Mouse (Mus musculus) urinary bladder, postnatal 14 days (tissue): Measurements from ENCODE around the gene Tekt2.

ENCODE experiments used
- DNase-seq: peaks from one replicate; pipeline ENCODE4 v3.0.0; 2021; ENCODE audit warnings: low spot score

Gene Tekt2

DNA sequence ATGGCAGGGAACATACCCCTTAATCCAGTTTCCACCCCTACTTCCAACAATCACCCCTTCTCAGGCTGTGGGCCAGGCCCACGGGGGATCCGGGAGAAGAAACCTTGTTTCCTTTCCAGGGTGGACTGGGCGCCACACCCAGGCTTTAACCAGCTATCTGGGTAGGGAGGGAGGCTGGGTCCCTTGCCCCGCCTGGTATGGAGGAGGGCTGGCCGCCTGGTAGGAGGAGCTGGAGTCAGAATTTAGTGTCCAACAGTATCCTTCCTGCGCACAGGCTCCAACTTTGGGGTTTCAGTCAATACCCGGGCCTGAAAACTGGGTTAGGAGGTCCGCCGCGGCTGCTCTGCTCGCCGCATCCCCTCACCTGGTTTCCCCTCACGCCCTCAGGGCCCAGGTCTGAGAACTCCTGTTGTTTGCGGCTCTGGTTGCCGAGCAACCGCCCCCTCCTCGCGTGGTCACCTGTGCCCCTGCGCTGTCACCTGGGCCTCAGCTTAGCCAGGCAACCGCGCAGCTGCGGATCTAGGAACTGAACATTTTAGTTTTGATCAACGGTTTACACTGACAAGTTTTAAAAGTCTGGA is at the start of gene Tekt2:
TSS of gene Tekt2 (minus strand) at position 408 of the 581 bp plus-strand sequence.
- peak; percentile 71 for DNase-seq

- DNase-seq: peak; percentile 4
Observed at GRCm38 (mm10) chr4:126371497-126371896, 46.0 kb upstream of the Tekt2 start.

DNA sequence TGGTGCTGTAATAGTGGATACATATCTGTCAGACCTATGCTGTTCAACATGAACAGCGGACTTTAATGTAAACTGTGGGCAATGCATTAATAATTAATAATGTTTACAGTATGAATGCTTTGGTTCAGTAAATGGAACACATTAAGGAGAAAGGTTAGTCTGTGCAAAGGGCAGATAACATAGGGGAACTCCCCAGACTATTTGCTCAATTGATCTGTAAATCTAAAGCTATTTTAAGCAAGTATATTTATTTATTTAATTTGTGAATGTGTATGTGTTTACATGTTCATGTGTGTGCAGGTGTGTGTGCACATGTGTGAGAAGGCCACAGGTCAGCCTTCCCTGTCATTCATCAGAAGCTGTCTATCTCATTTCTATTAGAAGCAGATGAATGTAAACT is 34.6 kb upstream of the Tekt2 start:
- DNase-seq: no peak

- no peak for DNase-seq
Observed at GRCm38 (mm10) chr4:126343451-126343850, 18.0 kb upstream of the Tekt2 start.

- DNase-seq: no peak
Observed at GRCm38 (mm10) chr4:126339461-126339860, 14.0 kb upstream of the Tekt2 start.

- no peak for DNase-seq
Observed at GRCm38 (mm10) chr4:126332358-126332757, 6.9 kb upstream of the Tekt2 start.

DNA sequence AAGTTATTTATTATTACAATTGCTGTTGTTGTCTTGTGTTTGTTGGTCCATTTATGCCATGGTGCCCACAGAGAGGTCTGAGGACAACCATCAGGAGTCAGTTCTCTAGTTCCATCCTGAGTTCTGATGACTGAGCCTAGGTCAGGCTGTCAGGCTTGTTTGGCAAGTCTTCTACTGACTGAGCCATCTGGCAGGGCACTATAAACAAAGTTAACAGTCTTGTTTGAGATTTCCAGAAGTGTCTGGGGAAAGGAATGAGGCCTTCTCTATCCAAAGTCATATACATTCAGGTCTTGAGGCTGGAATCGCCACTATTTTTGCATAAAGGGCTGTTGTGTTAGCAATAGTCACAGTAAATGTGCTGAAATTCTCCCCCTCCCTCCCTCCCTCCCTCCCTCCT is 6.3 kb upstream of the Tekt2 start:
- DNase-seq: no peak

DNA sequence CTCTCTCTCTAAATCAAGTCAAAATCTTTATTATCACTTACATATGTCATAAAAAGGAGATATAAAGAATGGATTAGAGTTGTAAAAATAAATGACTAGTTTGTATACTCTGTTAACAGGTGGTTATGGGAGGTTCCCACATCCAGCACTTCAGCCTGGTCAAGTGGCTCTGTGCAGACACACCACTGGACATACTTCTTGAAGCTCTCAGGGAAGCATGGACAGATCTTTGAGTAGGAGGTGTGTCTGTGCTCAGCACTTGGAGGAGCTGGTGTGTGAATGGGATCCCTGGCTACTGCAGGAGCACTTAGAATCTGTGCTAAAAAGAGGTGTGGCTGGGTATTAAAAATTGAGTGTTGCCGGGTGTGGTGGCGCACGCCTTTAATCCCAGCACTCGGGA is 4.8 kb upstream of the Tekt2 start:
- no peak for DNase-seq

DNA sequence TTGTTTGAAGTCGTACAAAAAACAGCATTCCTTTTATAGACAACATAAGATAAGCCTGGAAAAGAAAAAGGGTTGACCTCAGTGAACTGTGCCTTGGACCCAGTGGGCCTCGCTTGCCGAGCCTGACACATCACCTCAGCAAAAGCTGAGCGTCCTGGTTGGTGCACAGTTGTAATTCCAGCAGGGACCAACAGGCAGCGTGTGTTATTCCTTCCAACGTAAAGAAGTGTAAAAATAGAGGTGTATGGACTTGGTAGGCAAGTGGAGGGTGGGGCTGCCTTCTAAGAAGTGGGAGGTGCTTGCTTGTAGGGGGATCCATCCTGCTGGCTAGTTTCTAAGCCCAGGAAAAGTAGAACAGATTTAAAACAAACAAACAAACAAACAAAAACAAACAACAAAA is 548 bp upstream of the Tekt2 start:
- DNase-seq: no peak

DNA sequence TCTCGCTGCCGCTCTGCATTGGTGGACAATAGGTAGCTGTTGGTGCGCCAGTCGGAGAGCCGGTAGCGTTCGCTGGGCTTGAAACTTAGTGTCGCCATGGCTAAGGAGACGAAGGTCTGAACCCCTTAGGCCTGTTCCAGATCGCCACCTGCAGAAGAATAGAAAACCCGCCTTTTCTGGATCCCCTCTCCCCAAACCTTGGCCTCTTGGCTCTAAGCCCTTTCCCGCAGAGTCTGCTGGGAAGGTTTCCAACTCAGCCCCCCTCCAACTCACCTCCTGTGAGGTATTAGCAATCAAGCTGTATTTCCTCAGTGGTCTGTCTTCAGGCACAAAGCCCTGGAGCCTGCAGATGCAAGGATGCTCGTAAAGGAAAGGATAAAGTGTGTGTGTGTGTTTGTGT is 627 bp downstream of the Tekt2 start:
- no peak for DNase-seq

DNA sequence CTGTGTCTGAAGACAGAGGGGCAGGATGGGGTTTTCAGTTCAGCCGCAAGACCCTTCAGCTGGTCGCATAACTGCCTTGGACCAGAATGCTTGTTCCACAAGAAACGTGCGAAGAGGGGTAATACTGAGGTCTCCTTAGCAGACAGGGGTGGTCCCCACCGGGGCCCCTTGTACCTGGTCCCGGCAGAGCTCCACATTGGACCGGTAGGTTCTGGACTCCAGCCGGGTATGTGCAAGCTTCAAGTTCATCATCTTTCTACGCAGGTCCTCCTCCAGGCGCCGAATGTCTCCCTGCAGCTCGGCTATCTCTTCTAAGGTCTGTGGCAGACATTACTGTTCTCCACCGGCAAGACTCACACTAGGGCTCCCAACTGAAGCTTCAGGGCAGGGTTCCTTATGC is 2.8 kb downstream of the Tekt2 start:
- no peak for DNase-seq

DNA sequence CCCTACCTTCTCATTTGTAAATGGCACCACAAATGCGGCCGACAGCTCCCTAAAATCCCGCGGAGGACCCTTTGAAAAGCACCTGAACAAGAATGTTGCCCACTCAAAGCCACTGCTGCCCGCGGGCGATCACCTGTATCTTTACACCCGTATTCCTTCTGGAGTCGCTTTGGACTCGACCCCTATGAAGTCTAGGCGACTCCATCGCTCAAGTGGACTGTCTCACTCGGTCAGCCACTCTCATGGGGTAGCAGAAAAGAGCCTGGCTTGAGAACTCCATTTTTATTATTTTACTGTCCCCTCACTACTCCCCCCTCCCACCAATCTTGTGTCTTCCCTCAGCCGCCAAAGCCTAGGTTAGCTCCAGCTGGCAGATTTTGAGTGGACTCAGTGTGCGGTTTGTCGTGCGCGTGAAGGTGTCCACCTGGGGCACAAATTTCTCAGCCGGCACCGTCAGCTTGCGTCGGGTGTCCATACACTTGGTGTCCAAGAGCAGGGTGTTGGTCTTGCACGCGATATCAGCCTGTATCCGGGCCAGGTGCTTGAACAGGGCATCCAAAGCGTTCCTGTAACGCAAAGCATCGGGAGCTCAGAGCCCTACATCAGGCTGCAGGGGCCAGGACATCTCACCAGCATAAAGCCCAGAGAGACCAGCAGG is 3.5 kb downstream of the Tekt2 start:
- DNase-seq: no peak

- DNase-seq: peak; percentile 99
Observed at GRCm38 (mm10) chr4:126321111-126321853, 4.2 kb downstream of the Tekt2 start, which contains the start of gene Adprhl2. Gene Adprhl2 (minus strand): TSS chr4:126321703.

GRCm38 (mm10) chr4:126319806-126320205 is 5.7 kb downstream of the Tekt2 start:
- DNase-seq: no peak

GRCm38 (mm10) chr4:126316443-126317040 is 8.9 kb downstream of the Tekt2 start:
- DNase-seq: no peak

GRCm38 (mm10) chr4:126315931-126316330 is 9.6 kb downstream of the Tekt2 start:
- DNase-seq: no peak

- no peak for DNase-seq
Observed at GRCm38 (mm10) chr4:126314393-126314792, 11.1 kb downstream of the Tekt2 start.

- no peak for DNase-seq
Observed at GRCm38 (mm10) chr4:126313202-126313601, 12.3 kb downstream of the Tekt2 start.

- no peak for DNase-seq
Observed at GRCm38 (mm10) chr4:126311566-126312200, 13.8 kb downstream of the Tekt2 start.

GRCm38 (mm10) chr4:126310344-126310743 is 15.1 kb downstream of the Tekt2 start:
- DNase-seq: no peak

- DNase-seq: peak; percentile 87
Observed at GRCm38 (mm10) chr4:126309922-126310309, 15.6 kb downstream of the Tekt2 start.

DNA sequence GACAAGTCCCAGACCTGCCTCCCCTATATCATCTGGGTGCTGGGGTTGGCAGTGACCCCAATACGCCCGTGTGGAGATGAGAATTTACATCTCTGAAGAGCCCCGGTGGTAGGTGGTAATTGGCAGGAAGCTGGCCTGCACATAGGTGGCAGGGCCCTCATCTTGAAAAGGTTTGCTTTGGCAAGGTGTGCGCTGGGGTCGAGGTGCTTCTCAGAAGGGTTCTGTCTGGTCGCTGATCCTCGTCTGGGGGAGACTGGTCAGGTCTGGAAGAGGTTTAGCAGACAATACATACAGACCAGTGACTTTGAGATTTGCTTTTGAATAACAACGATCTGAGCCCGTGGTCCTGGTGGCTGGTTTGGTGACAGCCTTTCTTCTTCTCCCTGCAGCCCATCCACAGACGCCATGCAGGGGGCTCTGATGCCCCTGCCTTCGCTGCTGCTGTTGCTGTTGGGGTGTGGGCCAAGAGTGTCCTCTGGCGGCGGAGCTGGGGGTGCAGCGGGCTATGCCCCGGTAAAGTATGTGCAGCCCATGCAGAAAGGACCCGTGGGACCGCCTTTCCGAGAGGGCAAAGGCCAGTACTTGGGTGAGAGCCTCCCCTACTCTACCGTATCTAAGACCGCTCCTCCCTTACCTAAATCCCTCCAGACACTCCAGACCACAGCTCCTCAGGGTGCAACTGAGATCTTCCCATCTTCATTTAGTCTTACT is 16.1 kb downstream of the Tekt2 start:
- DNase-seq: no peak
